Mouse (Mus musculus) gastrocnemius, postnatal 14 days (tissue): Measurements from ENCODE around the gene Olfr553. TPM values are rescaled to one million over a fixed set of nuclear protein-coding genes. Genes with fewer than 3 reads are reported as not detected.
"Not testable (repeated sequence)": the region's sequence is repeated elsewhere in the genome, so short reads cannot be mapped to it uniquely, and the experiment has no call there.

ENCODE experiments used
- DNase-seq: peaks from one replicate; pipeline ENCODE4 v3.0.0; 2021; ENCODE audit warnings: mixed read lengths
- intact Hi-C: fragments of 180-260 bp; cut with DNase I; formaldehyde crosslinking; loops from one replicate; pipeline ENCODE4 v1.15.1; 2025; ENCODE audit warnings: low total_unique reads
- long read RNA-seq, 2 experiments: library from polyadenylated mRNA; stranded (forward); transcript quantifications; one replicate each; pipeline ENCODE4 v2.0.0; 2021
- total RNA-seq, 2 experiments: library from RNA; stranded (reverse); gene quantifications; 2 replicates each; pipeline ENCODE4 v1.2.3; 2021

The Olfr553 gene
- total RNA-seq, result not detected
- long read RNA-seq, experiment 1, result 0 reads
- long read RNA-seq, experiment 2, result 0 reads

DNA sequence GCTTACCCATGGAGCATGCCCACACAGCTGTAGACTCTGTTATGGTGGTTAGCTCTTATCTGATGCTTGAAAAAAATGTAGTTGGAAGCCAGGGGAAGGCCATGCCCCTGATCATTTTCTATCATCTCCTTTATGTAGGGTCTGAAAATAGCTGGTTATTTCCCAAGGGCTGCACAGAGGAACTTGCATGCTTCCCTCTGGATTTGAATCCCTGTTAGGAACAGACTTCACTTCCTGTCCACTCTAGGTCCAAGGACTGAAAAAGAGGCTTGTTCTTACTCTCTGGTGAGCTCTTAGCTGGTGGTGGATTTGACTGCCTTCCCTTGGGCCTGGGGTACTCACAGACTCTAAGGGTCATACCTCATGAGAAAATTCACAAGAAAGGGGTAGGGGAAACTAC lies at the start of gene Olfr553:
Gene Olfr553, minus strand, starts transcription at position 101 of the 400 bp plus-strand sequence.
- DNase-seq, result no peak
- intact Hi-C loops, result no loop called here

DNA sequence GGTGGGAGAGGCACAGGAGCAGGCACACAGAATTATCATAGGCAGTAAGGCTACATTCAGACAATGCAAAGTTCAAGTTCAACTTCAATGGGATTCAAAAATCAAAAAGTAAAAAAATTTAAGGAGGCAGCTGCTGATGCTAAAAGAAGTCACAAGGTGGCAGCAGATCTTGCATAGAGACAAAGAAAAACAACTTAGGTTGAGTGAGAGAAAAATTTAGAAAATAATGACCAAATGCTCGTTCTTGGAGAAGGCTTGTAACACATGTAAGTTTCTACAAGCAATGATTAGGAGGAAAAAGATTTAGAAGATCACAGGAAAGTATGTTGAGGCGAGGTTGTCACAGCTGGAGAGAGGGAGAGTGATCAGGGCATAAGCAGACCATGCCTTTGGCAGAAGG lies 47.4 kb upstream of the Olfr553 start:
- intact Hi-C loops, result loop anchor here (10.0 kb wide), 1 partner anchor 259 kb away; the partner anchor contains the start of gene Olfr572
- no peak for DNase-seq

DNA sequence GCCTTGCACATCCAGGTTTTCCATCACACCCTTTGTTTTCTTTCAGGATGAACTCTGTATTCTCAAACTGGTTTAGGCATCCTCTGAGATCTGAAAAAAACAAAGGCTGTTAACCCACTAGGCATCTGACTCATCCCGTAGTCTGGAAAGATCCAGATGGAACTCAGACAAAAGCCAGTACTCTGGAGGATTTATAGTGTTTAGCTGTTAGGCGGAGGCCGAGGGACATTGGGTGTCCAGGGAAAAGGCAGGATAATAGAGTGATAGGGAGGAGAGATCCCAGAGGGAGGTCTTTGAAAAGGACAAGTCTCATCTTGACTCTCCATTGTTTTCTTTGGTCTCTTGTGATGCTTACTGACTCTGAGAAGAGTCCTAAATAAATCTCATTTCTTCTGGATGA lies 46.6 kb upstream of the Olfr553 start, which contains the start of gene Olfr556:
Gene Olfr556, plus strand, starts transcription at position 301 of the 400 bp plus-strand sequence.
- intact Hi-C loops, result loop anchor here (10.0 kb wide), 1 partner anchor 260 kb away; the partner anchor contains the start of gene Olfr572
- no peak for DNase-seq

DNA sequence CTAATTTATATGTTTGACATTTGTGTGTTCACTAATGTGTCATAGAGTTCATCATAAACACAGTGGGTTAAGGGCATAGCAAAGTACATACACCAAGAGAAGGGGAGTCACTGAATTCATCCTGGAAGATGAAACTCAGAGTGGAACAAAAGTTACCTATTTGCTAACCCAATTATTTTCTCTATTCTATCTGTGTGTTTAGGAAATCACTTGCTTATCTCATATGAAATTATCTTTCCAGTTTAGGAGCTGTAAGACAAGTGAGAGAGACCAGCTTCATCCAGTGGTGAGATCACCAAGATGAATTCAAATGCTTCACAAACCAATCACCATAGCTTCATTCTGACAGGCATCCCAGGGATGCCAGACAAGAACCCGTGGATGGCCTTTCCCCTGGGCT lies 40.5 kb upstream of the Olfr553 start, which contains the start of gene Olfr555:
Gene Olfr555, plus strand, starts transcription at position 301 of the 400 bp plus-strand sequence.
- no peak for DNase-seq
- intact Hi-C loops, result no loop called here

DNA sequence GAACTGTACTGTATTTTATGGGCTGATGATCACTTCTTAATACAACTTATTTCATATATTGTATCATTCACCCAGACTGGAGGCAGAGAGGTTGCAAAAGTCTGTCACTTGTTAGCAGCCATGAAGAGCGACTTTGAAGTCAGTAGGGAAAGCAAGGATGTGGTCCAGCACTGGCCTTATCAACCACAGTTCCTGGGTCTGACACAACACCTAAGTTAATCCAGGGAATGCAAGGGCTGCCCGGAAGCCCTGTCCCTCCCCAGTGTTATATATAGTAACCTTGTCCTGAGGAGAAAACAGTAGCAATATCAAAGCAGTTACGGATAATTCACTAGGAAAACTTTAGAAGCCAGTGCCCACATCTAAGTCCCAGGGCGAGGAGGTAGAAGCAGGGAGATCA lies 26.9 kb upstream of the Olfr553 start:
- DNase-seq, intact Hi-C loops: not testable (repeated sequence)

DNA sequence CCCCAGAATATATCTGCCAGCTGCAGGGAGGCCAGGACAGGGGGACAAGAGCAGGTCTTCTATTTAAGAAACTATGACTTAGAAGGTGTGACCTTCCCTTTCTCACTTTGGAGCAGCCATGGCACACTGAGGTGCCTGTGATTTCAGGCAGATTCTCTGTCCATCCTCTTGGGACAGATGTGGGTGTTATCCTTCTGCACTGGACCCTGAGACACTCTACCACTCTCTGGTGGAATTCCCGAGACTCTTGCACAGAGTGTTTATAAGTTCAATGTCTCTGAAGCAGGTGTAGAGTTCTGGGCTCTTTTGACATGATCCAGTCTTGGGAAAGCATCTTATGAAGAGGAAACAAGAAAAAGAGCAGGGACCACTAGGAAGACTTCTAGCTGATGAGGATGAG lies 20.1 kb upstream of the Olfr553 start, which contains the start of gene Olfr554:
Gene Olfr554, plus strand, starts transcription at position 301 of the 400 bp plus-strand sequence.
- no peak for DNase-seq
- intact Hi-C loops, result loop anchor here (5.0 kb wide), 1 partner anchor 126 kb away; no protein-coding TSS in a partner anchor

DNA sequence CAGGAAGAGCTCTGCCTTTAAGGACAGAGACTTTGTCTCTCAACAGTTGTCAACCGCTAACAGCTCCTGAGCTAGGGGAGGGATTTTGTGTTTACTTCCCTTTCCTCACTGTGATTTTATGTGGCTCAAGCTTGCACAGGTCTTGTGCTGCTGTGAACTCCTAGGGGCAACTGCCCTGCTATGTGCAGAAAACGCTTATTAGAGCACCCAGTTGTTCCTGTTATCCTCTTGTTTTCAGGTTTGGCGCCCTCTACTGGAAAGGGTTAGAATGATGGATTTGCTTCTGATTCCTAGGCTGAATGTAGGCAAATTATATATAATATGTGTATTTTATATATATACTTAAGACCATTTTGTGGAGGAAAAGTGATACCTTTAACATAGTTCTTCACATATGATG lies 18.6 kb upstream of the Olfr553 start:
- DNase-seq, result no peak
- intact Hi-C loops, result loop anchor here (5.0 kb wide), 1 partner anchor 124 kb away; no protein-coding TSS in a partner anchor

DNA sequence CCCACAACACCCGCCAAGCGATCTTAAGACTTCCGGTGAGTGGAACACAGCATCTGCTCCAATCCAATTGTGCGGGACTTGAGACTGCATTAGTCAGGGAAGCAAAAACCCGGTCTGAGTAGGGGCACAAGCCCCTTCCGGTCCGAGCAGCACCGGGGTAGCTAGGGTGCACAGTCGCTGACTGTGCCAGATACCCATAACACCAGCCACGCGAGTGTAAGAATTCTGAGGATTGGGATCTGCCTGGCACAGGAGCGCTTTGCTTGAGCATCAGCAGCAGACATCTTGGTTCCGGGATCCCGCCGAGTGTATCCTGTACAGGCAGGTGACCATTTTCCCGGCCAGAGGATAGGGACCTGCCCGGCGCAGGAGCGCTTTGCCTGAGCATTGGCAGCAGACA lies 2.4 kb upstream of the Olfr553 start:
- DNase-seq, intact Hi-C loops: not testable (repeated sequence)

DNA sequence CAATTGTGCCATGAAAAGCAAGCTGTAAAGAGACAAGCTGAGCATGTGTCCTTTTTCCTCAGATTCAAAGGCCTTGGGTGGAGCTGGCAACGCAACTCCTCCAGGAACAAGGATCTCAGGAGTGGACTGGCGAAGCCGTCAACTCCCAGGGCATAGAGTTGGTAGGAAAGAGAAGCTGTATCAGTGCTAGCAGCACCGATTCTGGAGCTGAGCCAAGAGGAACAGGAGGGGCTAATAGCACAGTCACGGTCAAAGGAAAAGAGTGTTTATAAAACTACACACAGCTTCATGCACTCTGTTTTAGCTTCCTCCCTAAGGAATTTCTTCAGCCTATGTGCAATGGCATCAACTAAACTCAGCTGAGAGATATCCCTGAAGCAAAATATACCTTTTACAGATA lies 1.6 kb upstream of the Olfr553 start:
- intact Hi-C loops, result no loop called here
- no peak for DNase-seq

DNA sequence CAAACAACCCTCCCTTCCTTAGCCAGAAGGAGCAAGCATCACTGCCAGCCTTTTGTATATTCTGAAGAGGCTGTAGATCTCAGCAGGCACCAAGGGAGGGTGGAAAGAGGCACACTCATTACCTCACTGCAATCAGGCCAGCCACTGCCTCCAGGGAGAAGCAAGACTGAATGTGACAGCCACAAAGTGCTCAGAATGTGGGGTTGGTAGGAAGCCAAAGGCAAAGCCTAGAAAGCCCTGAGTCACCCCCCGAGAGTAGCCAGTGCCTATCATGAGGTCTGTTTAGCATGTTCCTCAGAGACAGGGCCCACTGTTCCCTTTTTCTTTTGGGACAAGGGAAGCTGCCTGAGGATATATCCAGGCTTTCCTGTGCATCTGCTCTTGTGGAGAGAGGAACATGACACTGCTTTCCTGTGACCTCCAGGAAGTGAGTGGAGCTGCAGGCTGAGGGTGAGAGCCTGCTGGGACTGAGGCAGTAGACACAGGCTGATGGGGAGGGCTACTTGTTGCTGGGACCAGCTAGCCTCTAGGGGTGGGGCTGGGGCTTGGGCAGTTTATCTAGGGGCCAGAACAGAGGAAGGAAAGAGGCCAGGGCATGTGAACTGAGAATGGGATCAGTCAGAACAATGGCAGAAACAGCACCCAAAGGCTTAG lies 20.5 kb downstream of the Olfr553 start, which contains the start of gene Olfr552:
Gene Olfr552, plus strand, starts transcription at position 393 of the 654 bp plus-strand sequence.
- intact Hi-C loops, result no loop called here
- no peak for DNase-seq

DNA sequence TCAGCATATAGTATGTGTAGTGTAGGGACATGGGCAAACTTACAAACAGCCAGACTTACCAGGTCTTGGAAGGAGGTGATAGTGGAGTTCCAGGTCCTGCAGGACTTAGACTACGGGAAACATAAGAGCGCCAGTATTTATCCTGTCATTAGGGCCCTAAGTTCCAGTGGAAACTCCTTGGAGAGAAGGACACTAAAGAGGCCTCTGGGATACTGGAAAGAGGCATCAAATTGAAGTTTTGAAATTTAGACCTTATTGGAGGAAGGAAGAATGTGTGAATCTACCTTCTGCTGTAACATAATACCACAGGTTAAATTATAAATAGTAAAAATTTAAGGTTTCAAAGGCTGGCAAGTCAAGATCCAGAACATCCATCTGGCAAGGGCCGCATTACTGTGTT lies 26.2 kb downstream of the Olfr553 start, which contains the start of gene Olfr551:
Gene Olfr551, minus strand, starts transcription at position 101 of the 400 bp plus-strand sequence.
- DNase-seq, result no peak

DNA sequence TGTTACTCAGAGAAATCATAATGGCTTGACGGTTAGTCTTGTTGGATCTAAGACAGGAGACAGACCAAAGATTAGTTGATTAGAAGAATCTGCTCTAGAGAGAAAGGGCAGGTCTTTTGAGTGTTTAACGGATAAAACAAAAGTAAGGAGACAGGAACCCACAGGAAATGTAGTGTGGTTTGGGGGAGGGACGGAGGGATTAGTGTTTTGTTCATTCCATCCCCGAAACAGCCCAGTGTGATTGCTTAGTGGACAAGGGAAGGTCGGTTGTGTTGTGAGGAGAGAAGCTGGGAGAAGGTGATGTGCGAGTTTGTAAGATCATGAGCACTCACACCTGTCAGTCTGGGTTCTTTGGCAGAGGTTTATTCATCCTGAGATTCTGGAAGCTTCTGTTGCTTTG lies 42.0 kb downstream of the Olfr553 start:
- intact Hi-C loops, result no loop called here
- DNase-seq, result no peak

More for the DNA sequence above, 26.2 kb downstream of the Olfr553 start, which contains the start of gene Olfr551:
- intact Hi-C loops, result no loop called here

DNA sequence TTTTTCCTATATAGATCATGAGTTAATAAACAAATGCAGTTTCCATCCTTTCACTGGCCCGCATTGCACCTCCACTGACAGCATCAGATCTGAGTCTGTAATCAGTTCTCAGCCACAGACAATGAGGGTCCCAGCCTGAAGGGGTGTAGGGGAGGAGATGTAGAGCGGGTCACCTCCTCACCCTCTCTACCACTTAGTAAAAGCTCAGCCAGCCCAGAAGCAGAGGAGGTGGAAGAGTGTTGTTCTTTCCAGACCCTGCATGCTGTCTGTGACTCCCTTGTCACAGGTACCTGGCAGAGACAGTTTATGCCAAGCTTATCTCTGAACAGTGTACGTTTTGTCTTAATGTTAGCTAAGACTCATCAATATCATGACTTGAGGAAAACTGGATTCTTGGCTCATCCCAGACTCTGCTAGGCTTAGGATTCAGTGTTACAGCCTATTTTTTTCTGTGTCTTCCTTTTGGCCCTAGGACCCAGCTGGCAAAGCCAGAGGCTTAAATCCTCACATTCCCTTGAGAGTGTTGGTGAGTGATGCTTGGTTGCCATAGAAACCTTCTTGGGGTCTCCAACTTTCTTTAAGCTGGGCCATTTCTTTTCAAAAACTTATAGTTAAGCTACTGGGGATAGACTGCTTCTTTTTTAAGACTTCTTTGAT lies 44.7 kb downstream of the Olfr553 start:
- intact Hi-C loops, result no loop called here
- DNase-seq, result no peak

DNA sequence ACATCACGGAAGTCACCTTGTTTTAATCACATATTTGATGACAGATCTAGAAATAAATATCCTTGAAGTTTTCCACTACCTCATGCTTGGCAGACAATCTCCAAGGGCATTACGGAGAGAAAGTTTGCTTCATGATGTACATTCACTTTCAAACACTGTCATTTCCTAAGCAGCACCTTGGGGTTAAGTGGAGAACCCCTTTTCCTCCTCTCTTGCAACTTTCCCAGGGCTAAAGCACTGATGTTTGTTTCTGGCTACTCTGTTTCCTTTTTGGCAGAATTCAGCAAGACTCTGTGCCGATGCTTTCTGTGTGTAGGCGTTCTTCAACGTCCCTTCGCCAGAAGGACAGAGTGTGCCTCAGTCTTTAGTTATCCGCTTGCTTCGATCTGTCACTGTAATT lies 46.9 kb downstream of the Olfr553 start, which contains the start of gene Olfr550:
Gene Olfr550, plus strand, starts transcription at position 301 of the 400 bp plus-strand sequence.
- no peak for DNase-seq
- intact Hi-C loops, result no loop called here

DNA sequence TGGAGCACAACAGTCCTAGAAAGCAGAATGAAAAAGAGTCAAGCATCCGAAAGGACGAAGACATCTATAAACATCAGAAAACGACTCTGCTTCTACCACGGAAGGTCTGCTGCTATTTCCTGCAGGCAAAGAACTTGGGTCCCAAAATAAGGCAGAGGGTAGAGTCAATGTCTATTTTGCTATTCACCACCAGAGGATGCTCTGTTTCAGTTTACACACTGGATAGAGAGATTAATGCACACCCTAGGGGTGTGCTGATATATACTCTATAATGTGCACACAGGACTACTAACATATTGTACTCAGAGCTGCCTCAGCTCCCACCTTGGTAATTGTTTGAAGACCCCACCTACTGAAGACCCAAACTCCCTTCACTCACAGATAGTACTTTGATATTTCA lies 51.8 kb downstream of the Olfr553 start:
- intact Hi-C loops, result no loop called here
- DNase-seq, result no peak

DNA sequence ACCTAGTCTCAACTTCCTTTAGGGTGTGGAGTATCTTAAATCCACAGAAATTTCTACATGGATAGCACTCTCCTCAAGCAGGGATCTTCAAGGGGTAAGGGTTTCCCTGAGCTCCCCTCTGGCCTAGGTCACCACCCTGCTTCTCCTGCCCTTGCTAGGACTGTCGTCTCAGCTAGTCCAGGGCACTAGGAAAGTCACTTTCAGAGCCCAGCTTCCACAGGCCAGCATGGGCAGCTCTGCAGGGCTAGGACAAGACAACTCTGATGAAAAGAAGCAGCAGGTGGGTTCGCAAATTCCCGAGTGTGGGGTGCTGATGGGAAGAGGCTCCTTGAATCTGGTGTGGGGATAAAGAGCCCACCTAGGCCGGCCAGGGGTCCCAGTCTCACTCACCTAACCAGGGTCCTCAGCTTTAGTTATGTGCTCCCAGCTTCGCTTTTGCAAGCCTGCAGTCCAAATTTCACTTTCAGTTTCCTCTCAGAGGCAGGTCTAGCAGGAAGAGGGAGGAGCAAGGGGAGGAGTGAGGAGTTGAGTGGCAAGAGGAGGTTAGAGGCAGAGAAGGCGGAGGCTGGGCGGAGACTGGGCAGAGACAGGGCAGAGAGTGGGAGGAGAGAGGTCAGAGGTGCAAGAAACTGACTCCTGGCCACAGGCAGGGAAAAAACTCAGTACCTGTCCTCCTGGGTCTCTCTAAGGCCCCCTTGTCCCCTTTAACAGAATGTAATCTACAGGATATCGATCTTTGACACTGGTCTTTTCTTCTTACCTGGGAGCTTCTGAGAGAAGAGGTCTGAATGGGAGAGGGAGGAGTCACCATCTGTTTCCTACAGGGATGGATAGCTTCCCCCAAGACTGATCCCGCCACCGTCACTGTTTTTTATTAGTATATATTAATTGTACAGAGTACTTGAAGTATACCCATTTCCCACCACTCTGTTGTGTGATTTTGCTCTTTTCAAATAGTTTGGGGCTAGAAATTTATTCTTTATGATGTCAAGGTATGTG lies 52.7 kb downstream of the Olfr553 start, which contains the start of gene Trim21:
Gene Trim21, minus strand, starts transcription at position 488 of the 999 bp plus-strand sequence.
- DNase-seq, result peak; percentile 84
- intact Hi-C loops, result no loop called here
